Mouse (Mus musculus): Measurements from ENCODE around the gene Vcpkmt.

- TF ChIP-seq CTCF (IDR thresholded peaks at IDR 0.05; ENCODE audit: control insufficient read depth, insufficient read depth, low read length): no peak
- no peak for TF ChIP-seq POLR2A (IDR thresholded peaks at IDR 0.05; ENCODE audit: borderline replicate concordance, control insufficient read depth, low read depth, low read length)
Measured at GRCm38 (mm10) chr12:69576120-69576627, 6.7 kb downstream of the Vcpkmt start.

All from bone marrow, adult 2 months (tissue).